Mouse (Mus musculus) liver, embryonic 15.5 days (tissue): ENCODE results near the gene Myo1f. TPM values are rescaled to one million over a fixed set of nuclear protein-coding genes. Genes with fewer than 3 reads are reported as not detected.

Experiments used
- polyA plus RNA-seq: library from polyadenylated mRNA; unstranded; fragments of >200 nt; fragmentation: Nextera tagmentation; extraction: Ambion mirVana; gene quantifications from 2 replicates; pipeline ENCODE4 v1.2.1, GENCODE M21; 2015

Myo1f gene
- polyA plus RNA-seq, 1 experiment from 2014 or later, result 11.9 TPM

Other genes with a start within 250 kb of the Myo1f start
- 2.6 TPM in 2 replicates for gene Zfp81, start 196.8 kb upstream of the Myo1f start, polyA plus RNA-seq
- 5.9 and 6.4 TPM in 2 replicates for gene Zfp101, start 161.1 kb upstream of the Myo1f start, polyA plus RNA-seq
- not detected in 2 replicates for gene Actl9, start 122.8 kb upstream of the Myo1f start, polyA plus RNA-seq
- gene Adamts10, start 31.5 kb upstream of the Myo1f start, polyA plus RNA-seq, result 5.4 and 7.1 TPM in 2 replicates
- gene Zfp414, start 73.4 kb downstream of the Myo1f start, polyA plus RNA-seq, result 16.9 and 18.2 TPM in 2 replicates
- gene Pram1, start 82.3 kb downstream of the Myo1f start, polyA plus RNA-seq, result 4.2 and 4.8 TPM in 2 replicates
- gene Hnrnpm, start 131.2 kb downstream of the Myo1f start, polyA plus RNA-seq, result 117 and 122 TPM in 2 replicates
- gene March2, start 163.0 kb downstream of the Myo1f start, polyA plus RNA-seq, result 274 and 311 TPM in 2 replicates
- gene Rab11b, start 204.8 kb downstream of the Myo1f start, polyA plus RNA-seq, result 111 and 116 TPM in 2 replicates
- 23.0 and 27.6 TPM in 2 replicates for gene Angptl4, start 226.1 kb downstream of the Myo1f start, polyA plus RNA-seq